In the genomic region with DNA sequence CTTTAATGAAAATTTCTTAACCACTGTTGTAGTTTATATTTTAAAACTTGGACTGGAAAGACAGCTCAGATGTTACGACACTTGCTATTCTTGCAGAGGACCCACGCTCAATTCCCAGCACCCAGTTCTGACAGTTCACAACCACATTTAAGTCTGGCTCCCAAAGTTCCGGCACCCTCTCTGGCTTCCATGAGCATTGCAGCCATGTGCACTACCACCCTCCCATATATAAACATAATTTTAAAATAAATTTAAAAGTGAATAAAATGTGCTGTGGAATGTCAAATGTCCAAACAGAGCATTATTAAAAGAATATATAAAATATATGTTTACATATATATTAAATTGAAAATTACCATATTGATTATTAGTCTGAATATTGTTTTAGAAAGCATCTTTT, we compare ENCODE assay signal across 16 mouse cellular contexts.
"Had no signal": no experiment of that assay in that cellular context is flagged by ENCODE, and none has a peak within 500 bp of the region (broad histone marks: within the 10 kb centered on the region; RNA-seq: fewer than 3 reads in every experiment).

No protein-coding gene starts in this region.

- H3K9me3 ChIP-seq: neural tube, embryonic 13.5 days; neural tube, embryonic 15.5 days; stomach, embryonic 15.5 days had no signal

- H3K4me2 ChIP-seq: neural tube, embryonic 13.5 days; neural tube, embryonic 15.5 days; stomach, embryonic 15.5 days had no signal

- H3K9ac ChIP-seq: neural tube, embryonic 13.5 days; neural tube, embryonic 15.5 days; stomach, embryonic 15.5 days had no signal

- H3K4me3 ChIP-seq: neural tube, embryonic 13.5 days; neural tube, embryonic 15.5 days; stomach, embryonic 15.5 days had no signal

- H3K4me1 ChIP-seq: stomach, embryonic 15.5 days had no signal

- H3K36me3 ChIP-seq: neural tube, embryonic 13.5 days; neural tube, embryonic 15.5 days; stomach, embryonic 15.5 days had no signal

- H3K27ac ChIP-seq: neural tube, embryonic 13.5 days; neural tube, embryonic 15.5 days; stomach, embryonic 15.5 days; stomach, postnatal 0 days had no signal

- DNase-seq: retina, postnatal 1 day; right cerebral cortex, adult 18-20 months; right cerebral cortex, postnatal 14 days; right cerebral cortex, postnatal 25 days; right cerebral cortex, postnatal 4 days; spleen, adult 18-20 months; thymus, adult 18-20 months; thymus, adult 2 months; thymus, postnatal 14 days; thymus, postnatal 25 days; thymus, postnatal 36 days; thymus, postnatal 4 days had no signal

- H3K27me3 ChIP-seq: neural tube, embryonic 13.5 days; neural tube, embryonic 15.5 days; stomach, embryonic 15.5 days had no signal
